Mouse (Mus musculus) T-cell, adult 2 months (primary cell): Measurements from ENCODE around the gene Elp5.
"Not testable (repeated sequence)": the region's sequence is repeated elsewhere in the genome, so short reads cannot be mapped to it uniquely, and the experiment has no call there.

Source experiments
- DNase-seq: peaks from one replicate; pipeline ENCODE4 v3.0.0; 2022; ENCODE audit warnings: low spot score

The Elp5 gene

DNA sequence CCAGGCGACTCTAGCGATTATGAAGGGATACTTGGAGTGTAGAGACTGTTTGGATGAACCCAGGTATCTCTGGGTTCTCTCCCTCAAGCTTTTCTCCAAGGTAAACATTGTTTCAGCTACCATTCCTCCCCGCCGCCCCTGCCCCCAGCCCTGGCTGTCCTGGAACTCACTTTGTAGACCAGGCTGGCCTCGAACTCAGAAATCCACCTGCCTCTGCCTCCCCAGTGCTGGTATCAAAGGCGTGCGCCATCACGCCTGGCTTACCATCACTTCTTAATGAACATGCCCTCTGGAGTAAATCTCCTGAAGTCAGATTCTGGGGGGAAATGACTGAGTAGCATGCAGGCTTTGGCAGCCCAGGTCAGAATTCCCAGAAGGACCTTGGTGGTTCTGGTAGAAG is at the start of gene Elp5:
Elp5 (minus strand) TSS at position 293 of the 400 bp plus-strand sequence.
- no peak for DNase-seq

DNA sequence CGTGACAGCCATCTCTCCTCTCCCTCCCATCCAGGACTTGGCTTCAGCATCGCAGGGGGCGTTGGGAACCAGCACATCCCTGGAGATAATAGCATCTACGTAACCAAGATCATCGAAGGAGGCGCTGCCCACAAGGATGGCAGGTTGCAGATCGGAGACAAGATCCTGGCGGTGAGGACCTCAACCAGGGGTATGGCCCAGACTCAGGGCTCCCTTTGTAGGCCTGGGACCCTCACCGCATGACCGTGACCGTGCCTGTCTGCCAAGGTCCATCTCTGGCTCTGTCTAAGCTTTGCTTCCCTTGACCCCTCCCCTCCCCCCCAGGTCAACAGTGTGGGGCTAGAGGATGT is 49.0 kb upstream of the Elp5 start:
- no peak for DNase-seq

DNA sequence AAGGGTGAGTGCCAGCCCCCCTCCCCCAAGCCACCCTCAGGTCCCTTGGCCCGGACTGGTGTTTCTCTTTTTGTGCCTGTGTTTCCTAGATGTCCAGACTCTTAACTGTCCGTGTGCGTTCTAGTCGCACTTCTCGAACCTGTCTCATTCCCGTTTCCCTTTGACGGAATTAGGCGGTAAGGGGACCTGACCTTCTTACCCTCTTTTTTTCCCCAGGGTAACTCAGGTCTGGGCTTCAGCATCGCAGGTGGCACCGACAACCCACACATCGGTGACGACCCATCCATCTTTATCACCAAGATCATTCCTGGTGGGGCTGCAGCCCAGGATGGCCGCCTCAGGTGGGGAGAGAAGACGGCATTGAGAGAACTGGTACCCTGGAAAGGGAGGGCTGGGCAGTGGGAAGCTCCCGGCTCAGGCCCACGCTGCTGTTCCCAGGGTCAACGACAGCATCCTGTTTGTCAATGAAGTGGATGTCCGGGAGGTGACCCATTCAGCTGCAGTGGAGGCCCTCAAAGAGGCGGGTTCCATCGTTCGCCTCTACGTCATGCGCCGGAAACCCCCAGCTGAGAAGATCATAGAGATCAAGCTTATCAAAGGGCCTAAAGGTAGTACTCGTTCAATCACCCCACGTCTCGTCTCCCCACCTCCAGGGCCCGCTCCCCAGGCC is 48.5 kb upstream of the Elp5 start:
- DNase-seq: no peak

DNA sequence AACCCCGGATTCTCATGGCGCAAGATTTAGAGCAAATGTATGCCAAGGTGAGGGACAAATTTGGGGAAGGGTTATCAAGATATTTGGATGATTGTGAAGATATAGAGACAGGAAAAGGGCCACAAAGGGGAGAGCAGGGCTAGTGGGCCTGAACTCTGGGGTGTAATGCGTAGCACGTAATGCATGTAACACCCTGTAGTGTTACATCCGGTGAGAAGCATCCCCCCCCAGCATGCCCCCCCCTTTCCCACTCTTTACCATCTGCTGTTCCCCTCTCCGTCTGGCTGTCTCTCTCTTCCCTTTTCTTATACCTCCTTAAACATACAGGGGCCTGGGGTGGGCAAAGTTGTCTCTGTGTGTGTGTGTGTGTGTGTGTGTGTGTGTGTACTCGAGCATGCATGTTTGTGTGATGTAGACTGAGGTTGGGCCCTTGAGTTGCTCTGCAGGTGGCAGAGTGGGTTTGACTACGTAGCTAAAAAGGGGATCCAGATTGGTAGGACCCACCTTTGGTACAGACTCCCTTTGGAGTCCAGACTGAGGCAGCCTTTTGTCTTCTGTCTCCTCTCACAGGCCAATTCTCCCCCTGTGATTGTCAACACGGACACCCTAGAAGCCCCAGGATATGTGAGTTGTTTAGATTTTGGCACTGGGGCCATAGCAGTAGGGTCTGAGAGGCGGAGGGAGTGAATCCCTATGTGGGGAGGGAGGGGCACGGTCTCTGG is 47.7 kb upstream of the Elp5 start:
- DNase-seq: no peak

DNA sequence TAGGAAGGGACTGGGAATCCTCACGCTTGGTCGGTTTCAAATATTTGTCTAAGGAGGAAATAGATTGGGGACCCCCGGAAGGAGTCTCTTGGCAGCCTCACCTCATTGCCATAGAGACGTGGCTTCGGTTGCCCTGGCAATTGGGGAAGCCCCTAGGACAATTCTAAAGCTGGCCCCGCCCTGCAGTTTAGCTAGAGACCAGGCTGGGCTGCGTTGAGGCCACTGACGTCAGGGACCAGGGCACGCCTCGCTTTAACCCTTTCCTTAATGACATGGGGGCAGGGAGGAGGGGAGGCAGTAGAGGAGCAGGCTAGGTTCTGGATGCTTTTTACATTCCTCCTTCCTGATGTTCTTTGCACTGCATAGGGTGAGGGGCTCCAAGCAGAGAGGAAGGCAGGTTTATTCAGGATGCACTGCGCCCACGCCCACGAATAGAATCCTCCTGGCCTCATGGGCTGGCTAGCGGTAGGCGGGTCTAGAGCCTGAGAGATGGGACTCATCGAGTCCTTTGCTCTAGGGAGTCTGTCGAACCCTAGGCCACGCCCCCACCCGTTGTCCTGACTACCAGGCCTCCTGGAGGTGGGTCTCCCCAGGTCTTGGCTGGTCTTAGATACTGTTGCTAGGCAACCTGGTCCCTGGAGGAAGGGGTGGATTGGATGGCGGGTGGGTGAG is 46.9 kb upstream of the Elp5 start:
- DNase-seq: peak; percentile 93

DNA sequence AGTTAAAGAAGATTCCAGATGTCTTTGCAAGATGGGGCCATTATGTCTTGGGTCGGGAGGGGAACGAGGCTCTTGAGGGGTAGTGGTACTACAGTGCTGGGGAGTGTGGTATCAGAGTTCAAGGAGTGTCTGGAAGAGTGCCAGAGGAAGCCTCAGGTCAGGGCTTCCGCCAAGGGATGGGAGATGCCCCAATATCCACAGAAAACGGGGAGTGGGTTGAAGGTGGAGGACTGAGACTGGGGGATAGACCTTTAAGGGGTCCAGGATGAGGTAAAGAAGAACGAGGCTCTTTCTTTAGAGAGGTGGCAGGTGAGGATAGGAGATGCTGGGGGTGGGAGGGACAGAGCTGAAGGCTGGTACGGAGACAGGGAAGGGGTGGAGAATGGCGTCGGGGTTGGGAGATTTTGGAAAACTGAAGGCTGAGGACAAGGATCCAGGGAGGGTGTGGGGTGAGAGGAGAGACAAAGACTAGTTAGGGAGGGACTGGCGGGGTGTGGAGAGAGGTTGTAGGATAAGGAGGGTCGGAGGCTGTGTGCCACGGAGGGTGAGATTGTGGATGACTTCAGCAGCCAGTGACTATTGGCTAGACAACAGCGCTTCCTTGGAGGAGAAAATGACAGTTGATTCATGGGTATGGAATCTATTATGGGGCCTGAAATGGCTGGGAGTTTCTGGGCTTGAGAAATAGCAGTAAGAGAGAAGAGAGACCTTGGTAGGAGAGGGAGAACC is 46.2 kb upstream of the Elp5 start:
- no peak for DNase-seq

DNA sequence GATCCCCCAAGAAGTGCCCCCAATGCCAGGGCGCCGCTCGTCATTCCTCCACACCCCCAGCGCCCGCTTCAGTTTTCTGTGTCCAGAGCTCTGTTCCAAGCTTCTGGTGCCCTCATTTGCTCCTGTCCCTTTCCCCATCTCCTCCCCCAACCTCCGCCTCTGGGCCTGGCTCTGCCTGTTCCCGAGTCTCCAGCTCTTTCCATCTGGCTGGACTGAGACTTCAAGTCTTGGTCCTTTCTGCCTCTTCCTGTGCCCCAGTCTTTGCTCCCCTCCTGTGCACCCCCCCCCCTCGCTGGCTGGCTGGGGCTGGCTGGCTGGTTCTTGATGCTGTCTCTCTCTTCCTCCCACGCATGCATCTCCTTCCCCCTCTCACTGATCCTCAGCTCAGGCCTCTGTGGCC is 45.1 kb upstream of the Elp5 start:
- DNase-seq: peak; percentile 50

DNA sequence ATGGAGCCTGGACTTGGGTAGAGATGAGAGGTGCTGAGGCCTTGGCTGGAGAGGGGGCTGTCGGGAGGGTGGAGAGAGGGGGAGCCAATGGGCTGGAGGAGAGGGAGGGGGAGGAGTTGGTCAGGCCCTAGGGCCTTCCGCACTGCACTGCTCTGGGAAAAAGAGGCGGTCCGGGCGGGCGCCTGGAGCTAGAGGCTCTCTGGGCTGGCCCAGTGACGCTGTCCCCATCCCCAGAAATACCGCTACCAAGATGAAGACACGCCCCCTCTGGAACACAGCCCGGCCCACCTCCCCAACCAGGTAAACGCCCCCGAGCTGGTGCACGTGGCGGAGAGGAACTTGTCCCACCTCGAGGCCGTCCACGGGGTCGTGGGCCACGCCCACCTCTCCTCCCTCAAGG is 44.4 kb upstream of the Elp5 start:
- DNase-seq: no peak

DNA sequence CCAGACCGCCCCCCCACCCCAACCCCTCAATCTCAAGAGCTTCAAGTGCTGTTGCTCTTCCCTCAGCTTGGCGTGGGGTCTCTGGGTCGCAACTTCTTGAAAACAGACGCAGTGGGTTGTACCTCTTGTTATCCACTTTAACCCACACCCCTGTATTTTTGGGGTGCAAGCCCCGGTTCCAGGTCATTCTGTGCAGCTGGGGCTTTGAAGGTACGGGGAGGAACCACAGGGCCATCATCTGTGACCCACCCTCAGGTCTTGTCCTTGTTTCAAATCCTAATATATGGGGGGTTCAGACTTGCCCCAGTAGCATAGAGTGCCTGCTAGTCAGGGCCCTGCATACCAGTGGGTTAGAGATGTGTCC is 41.8 kb upstream of the Elp5 start:
- no peak for DNase-seq

DNA sequence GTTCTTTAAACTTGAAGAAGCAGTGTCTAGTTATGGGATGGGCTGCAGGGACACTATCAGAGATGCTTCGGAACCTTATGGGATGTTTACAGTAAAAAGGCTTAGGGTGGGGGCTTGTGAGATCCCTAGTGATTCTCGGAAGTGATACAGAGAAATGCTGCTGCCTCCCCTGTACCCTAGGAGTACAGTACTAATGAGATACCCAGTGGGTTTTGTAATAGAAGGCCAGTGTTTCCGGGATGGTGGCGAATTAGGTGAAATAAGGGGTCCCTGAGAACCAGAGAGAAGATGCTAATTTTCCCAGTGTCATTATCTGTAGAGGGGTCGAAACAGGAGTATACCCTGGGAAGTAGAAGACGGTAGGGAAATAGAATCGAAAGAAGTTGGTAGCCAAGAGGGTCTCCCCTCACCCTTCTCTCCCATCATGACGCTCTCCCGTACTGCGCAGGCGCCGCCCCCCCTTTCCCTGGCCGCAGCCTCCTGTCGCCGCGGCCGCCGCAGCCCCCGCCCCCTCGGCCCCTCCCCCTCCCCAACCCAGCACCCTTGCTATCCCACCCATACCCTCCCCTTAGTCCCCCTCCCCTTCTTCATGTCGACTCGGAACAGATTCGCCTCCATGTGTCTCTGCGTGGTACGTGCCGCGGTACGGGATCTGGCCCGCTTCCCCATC is 41.3 kb upstream of the Elp5 start:
- no peak for DNase-seq

DNA sequence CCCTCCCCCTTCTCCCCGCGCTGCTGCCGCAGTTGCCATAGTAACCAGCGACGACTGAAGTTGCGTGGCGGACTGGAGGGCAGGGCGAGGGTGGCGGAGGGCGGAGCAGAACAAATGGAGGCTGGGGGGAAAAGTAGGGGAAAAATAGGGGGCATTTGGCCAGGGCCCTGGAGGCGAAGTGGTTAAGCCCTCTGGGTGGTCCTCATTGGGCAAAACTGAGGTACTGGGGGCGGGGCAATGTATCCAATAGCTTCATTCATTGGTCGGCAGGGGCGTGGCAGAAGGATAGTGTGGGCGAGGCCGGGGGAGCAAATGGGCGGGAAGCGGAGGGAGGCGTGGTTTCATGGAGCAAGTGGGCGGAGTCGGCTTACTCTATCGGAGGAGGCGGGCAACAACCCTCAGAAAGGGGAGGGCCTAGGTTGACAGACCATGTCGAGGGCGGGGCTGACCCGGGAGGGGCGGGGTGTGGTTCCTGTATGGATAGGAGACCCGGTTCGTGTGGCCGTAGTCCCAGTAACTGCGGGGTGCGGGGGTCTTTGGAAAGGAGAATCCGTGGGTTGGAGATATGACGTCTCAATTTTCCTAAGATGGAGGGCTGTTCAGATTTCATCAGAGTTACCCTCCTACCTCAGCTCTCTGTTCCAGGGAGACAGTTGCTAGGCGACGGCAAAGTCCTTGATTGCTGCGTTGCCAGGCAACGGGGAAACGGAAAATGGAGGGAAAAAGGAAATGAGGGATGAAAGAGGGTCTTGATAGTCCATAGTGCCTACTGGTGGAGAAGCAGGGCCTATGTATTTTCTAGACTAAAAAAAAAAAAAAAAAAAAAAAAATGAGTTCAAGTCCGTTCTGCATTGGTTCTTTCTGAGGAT is 39.2 kb upstream of the Elp5 start:
- DNase-seq: peak; percentile 92

DNA sequence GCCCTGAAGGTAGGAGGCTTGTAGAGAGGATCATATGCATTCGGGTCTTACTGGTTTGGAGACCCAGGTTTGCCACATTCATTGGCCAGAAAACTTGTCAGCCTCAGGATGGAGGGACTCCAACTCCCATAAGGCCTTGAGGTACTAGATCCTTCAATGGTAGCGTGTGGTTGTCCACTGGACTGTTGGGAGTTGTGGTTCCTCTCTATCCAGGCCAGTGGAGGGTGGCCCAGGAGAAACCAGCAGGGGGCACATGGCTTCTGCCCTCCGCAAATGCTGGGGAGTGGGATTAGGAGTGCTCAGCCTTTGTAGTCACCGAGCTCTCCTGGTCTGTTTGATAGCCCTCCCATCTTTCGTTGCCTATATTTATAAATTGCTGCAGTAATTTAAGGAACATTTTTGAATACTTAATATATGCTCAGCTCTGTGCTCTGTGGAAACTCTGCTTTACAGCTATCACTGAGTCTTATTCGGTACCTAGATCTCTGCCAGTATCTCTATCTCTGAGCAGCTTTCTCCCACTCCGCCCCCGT is 38.5 kb upstream of the Elp5 start:
- DNase-seq: peak; percentile 73

DNA sequence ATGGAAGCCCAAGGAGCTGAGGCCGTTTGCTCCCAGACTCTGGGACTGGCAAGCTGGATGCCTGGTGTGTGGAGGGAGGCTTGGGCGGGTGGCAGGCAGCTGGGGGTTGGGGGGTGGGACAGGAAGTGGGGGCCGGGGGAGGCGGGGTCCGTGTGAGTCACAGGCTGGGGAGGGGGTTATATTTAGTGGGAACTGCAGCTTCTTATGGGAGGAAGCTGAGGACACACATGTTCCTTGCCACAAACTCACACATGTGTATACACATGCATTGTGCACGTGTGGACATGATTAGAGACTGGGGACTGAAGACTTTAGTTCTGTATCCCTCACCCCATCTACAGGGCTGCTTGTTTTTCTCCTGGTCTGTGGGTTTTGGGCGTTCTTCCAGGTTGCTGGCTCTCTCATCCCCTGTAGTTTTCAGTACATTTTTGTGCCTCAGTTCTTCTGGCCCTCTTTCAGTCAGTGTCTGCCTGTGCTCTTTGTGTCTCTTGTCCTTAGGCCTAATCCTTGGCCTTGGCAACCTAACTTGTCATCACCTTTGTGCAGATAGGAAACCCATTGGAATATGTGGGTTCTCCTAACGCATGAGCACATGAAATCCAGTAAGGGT is 37.8 kb upstream of the Elp5 start:
- DNase-seq: no peak

DNA sequence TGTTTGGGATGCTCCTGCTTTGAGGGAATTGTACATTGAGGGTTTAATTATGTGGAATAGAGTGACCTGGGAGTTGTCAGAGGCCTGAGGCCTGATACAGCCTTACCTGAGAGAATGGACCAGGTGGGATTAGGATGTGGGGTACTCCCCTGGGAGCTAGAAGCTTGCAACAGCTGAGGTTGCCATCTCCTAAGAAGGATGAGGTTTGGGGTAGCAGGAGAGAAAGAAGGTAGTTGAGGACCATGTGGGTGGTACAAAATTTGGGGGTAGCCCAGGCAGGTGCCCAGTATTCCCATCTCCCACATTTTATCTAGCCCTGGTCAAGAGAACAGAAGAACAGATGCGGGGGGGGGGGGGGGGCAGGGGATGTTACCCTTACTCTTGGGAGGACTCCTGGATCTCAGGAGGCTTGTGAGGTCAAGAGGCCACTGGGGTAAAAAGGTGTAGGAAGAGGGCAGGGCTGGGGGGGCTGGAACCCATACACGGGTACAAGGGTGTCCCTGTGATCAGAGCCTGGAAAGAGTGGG is 37.2 kb upstream of the Elp5 start:
- no peak for DNase-seq

DNA sequence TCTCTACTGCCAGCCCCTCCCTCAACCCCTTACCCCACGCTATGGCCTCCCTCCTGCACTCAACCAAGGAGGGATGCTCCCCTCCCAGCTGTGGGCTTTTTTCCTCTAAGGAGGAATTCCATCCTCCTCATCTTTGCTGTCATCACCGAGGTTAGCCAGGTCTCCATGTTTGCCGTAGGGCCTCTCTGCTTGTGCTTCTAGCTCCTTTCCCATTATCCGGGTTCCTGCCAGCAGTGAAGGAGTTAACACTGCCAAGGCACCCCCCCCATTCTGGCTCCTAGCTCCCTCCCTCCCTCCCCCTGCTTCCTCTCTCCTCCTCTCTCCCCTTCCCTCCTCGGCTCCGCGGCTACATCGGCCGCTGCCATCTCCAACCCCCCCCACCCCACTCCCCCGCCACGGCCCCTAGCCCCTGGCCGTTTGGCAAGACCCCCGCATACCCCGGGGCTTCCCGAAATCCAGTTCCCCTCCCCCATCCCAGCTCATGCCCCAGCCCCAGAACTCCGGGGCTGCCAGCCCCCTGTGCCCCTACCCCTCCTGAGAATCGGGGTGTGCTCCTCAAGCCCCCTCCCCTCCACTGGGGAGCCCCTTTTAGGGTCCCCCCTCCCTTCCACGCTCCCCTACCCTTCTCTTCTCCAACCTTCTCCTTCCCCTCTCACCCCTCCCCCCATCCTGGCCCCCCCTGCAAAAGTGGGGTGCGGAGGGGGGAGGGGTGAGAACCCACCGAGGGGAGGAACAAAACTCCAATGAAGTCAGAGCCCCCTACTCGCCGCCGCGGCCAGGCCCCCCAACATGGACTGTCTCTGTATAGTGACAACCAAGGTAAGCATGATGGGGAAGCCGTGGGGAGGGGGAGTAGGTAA is 36.0 kb upstream of the Elp5 start:
- DNase-seq: no peak

DNA sequence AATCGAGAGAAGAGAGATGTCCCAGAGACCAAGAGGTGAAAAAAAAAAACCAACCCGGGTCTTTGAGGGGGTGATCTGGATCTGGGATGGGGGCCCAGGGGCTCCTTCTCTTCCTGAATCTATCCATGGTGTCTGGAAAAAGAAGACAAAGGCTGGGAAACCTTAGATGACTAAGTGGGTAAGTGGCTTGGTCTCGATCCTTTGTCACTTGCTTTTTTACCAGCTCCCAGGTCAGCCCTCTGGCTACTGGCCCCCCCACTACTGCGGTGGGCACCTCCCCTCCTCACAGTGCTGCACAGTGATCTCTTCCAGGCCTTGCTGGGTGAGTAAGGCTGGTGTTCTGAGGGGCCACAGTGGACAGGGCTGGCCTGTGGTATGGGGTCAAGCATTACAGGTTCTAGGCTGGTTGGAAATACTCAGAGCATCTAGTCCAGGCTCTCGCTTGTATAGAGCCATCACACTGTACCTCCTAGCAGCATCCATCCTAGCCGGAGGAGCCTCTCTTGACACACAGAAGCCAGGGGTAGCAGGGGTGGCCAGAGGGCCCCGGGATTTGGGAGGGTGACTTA is 35.0 kb upstream of the Elp5 start:
- DNase-seq: no peak

DNA sequence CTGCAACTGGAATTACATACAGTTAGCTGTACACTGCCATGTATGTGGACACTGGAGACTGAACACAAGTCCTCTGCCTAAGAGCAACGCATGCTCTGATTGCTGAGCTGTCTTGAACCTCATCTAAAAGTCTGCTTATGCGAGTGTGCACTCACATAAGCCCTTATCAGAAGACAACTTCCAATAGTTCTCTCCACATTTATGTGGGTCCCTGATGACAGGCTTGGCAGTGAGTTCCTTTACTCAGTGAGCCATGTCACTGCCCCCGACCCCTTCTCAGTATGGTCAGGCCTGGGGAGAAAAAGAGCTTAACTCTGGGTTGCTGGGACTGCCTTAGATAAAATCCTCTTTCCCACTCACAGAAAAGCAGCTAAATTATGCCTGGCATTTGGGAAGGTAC is 34.4 kb upstream of the Elp5 start, which contains the start of gene Dlg4:
Dlg4 (plus strand) TSS at position 274 of the 400 bp plus-strand sequence.
- DNase-seq: no peak

DNA sequence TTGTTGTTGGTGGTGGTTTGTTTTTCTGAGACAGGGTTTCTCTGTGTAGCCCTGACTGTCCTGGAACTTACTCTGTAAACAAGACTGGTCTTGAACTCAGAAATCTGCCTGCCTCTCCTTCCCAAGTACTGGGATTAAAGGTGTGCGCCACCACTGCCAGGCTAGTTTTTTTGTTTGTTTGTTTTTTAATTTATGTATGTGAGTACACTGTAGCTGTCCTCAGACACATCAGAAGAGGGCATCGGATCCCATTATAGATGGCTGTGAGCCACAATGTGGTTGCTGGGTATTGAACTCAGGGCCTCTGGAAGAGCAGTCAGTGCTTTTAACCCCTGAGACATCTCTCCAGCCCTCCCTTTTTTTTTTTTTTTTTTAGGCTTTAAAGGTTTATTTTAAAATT is 33.9 kb upstream of the Elp5 start:
- not testable (repeated sequence) for DNase-seq

DNA sequence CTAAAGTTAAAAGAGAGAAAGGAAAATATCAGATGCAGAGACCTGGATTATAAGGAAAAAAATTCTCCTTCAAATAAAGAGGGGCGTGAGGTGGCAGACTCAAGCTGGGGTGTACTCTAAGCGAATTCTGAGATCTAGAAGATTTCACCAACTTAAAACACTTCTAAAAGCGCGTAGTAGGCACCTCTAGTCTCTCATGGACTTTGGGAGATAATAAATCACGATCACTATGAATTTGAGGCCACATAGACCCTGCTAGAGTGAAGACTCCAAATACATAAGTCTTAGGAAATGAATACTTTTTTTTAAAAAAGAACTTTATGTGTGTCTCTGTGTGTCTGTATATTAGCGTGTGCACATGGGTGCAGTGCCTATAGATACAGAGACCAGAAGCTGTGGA is 33.4 kb upstream of the Elp5 start:
- DNase-seq: no peak
